Mouse (Mus musculus) ES-Bruce4 (cell line): ENCODE measurements at regions not wholly inside any gene's neighbourhood (a gene's known extent, or its start where the extent isn't known, plus 50 kb on each side); places are given as distances from the start of the nearest gene placed in this dataset.

ENCODE experiments used
- EP300 ChIP-seq: IDR thresholded peaks from 2 replicates; pipeline ENCODE4 v1.6.1; 2011; ENCODE audit warnings: low read depth, low read length; ENCODE audit not compliant: insufficient read depth
- POLR2A ChIP-seq: IDR thresholded peaks from one replicate; pipeline ENCODE4 v1.8.1; 2011; ENCODE audit warnings: low read length; ENCODE audit not compliant: insufficient read depth

DNA sequence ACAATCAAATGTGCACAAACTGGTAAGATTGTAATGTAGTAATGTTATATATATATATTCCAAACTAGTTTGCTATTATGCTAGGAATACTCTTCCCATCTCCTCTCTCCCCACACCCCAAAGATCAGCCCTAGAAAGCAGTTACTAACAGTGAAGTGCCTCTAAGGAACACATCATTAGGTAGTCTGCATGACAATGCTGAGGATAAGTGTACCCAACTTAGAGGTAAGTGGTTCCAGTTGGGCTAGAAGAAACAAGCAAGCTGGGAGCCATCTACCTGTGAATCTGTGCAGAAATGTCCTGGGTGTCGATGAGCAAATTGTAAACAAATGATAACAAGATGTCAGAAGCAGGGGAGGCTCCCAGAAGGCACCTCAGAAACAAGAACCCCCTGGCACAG, 141.7 kb downstream of the Fam43a start:
- TF ChIP-seq EP300 (no peak), POLR2A (no peak)
